Mouse (Mus musculus): ENCODE data around the gene Ddn.

Gene Ddn

GRCm38 (mm10) chr15:98796803-98797595 is 12.3 kb downstream of the Ddn start:
- DNase-seq, result no peak

GRCm38 (mm10) chr15:98793141-98793698 is 16.1 kb downstream of the Ddn start:
- no peak for DNase-seq

GRCm38 (mm10) chr15:98792233-98793020 is 16.9 kb downstream of the Ddn start:
- no peak for DNase-seq

- no peak for DNase-seq
Observed at GRCm38 (mm10) chr15:98791771-98792170, 17.5 kb downstream of the Ddn start.

- no peak for DNase-seq
Observed at GRCm38 (mm10) chr15:98791221-98791620, 18.1 kb downstream of the Ddn start.

GRCm38 (mm10) chr15:98790761-98791160 is 18.5 kb downstream of the Ddn start:
- DNase-seq, result no peak

GRCm38 (mm10) chr15:98789661-98790535 is 19.4 kb downstream of the Ddn start, which contains the start of gene Wnt1:
TSS of gene Wnt1 (plus strand) at chr15:98789857.
- peak; percentile 77 for DNase-seq

- DNase-seq, result no peak
Observed at GRCm38 (mm10) chr15:98788972-98789660, 20.2 kb downstream of the Ddn start.

- no peak for DNase-seq
Observed at GRCm38 (mm10) chr15:98787930-98788329, 21.4 kb downstream of the Ddn start.

- peak; percentile 50 for DNase-seq
Observed at GRCm38 (mm10) chr15:98785744-98786143, 23.5 kb downstream of the Ddn start.

- peak; percentile 19 for DNase-seq
Observed at GRCm38 (mm10) chr15:98781166-98781565, 28.1 kb downstream of the Ddn start.

GRCm38 (mm10) chr15:98780573-98780972 is 28.7 kb downstream of the Ddn start:
- peak; percentile 26 for DNase-seq

GRCm38 (mm10) chr15:98780075-98780474 is 29.2 kb downstream of the Ddn start:
- DNase-seq, result no peak

- no peak for DNase-seq
Observed at GRCm38 (mm10) chr15:98778806-98779205, 30.5 kb downstream of the Ddn start.

- no peak for DNase-seq
Observed at GRCm38 (mm10) chr15:98778191-98778770, 31.0 kb downstream of the Ddn start.

- DNase-seq, result peak; percentile 33
Observed at GRCm38 (mm10) chr15:98777762-98778161, 31.5 kb downstream of the Ddn start, which contains the start of gene Wnt10b. TSS of gene Wnt10b (minus strand) at chr15:98778150.

GRCm38 (mm10) chr15:98777005-98777616 is 32.2 kb downstream of the Ddn start:
- DNase-seq, result peak; percentile 31

- DNase-seq, result peak; percentile 52
Observed at GRCm38 (mm10) chr15:98776280-98777004, 32.8 kb downstream of the Ddn start.

GRCm38 (mm10) chr15:98775533-98775932 is 33.8 kb downstream of the Ddn start:
- DNase-seq, result no peak

GRCm38 (mm10) chr15:98774096-98774495 is 35.2 kb downstream of the Ddn start:
- no peak for DNase-seq
